Mouse (Mus musculus): ENCODE measurements around the gene Rd3.
A peak's percentile ranks its signal among the peaks of the same experiment; 100 is the strongest.

The Rd3 gene

GRCm38 (mm10) chr1:191977187-191977586, at the start of gene Rd3:
Gene Rd3 (plus strand): TSS chr1:191977370.
- no peak for DNase-seq (ENCODE audit: low spot score)

- no peak for DNase-seq (ENCODE audit: low spot score)
Measured at GRCm38 (mm10) chr1:191928345-191928744, 48.8 kb upstream of the Rd3 start.

GRCm38 (mm10) chr1:191929065-191929464, 48.1 kb upstream of the Rd3 start:
- DNase-seq (ENCODE audit: low spot score): no peak

- no peak for DNase-seq (ENCODE audit: low spot score)
Measured at GRCm38 (mm10) chr1:191929897-191930524, 47.2 kb upstream of the Rd3 start.

DNA sequence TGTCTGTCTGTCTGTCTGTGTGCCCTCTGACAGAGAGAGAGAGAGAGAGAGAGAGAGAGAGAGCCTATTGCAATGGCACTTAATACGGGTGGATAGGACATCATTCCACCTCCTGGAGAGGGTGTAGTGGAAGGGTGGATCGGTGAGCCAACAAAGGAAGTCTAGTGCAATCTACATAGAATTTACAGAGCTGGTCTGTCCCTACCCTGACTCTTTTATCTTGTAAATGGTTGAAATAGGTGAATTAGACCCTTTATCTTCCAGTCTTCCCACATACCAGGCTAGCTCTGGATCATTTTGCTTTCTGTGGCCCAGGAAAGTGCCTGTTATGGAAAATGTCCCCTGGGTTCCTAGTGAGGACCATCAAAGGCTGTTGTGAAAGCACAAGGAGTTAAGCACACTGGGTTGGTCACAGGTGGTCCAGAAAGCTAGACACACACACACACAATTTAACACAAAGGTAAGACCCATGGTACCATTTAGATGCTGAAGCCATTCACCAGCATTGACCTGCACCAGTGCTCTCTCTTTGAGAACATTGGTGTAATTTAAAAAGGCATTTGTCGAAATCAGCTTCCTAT, 46.6 kb upstream of the Rd3 start:
- no peak for DNase-seq (ENCODE audit: low spot score)

- no peak for DNase-seq (ENCODE audit: low spot score)
Measured at GRCm38 (mm10) chr1:191932286-191932985, 44.7 kb upstream of the Rd3 start.

DNA sequence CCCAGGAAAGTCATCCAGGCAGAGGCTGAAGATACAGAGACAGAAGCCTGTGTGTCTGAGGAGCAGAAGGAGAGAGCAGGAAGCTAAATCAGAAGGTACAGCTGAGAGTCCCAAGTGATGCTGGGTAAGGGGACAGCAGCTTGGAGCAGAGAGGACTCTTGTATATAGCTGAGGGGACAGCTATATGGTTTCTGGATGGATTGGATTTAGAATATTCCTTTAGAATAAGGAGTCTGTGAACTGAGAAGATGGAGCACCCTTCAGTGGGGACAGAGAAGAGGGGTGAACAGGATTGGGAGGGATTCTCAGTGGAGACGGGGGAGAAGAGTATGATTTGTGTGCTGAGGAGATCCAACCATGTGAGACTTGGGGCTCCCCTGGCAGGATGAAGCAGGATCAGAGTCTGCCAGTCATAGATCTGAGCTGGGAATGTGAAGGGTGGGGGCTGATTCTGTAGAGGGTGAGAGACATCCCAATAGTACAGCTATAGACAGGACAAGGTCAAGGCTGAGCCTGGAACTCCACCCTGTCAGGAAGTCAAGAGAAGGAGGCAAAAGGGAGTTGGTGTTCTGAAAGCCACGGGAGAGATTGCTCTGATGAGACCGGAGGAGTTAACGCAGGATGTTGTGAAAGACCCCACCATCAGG, 44.1 kb upstream of the Rd3 start:
- DNase-seq (ENCODE audit: low spot score): no peak

- DNase-seq (ENCODE audit: low spot score): no peak
Measured at GRCm38 (mm10) chr1:191943638-191944037, 33.5 kb upstream of the Rd3 start.

DNA sequence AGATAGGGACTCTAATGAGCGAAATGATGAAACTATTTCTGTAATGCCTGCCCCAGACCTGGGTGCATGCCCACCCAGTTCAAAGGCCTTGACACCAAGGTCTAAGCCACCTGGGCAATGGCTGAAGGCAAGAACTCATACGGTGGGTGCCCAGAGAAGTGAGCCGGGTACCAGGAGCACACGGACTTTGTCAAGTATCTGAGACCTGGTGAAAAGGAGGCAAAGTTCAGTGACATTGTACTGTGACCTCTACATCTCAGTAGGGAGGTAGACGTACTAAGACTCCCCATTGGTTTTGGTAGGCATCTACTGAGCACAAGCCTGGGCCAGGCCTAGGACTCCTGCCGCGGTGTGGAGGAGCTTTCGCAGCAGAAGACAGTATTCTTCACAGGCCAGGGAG, 31.8 kb upstream of the Rd3 start:
- no peak for DNase-seq (ENCODE audit: low spot score)

DNA sequence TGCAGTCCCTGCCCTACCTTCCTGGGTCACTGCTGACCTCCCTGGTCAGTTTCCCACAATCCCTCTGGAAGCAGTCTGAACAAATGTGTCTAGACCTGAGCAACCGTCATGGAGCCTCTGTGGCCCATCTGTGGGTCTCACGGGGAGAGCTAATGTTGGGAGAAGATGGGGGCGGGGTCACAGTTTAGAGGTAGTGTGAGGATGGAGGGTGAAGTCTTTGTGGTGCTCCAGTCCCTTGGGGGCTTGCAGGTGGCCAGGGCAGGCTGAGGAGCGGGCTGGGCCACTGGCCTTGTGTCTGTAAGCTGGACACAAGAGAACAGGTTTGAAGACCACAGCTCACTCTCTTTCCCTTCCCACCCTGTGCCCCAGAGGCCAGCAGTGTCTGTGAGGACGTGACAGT, 31.4 kb upstream of the Rd3 start:
- no peak for DNase-seq (ENCODE audit: low spot score)

DNA sequence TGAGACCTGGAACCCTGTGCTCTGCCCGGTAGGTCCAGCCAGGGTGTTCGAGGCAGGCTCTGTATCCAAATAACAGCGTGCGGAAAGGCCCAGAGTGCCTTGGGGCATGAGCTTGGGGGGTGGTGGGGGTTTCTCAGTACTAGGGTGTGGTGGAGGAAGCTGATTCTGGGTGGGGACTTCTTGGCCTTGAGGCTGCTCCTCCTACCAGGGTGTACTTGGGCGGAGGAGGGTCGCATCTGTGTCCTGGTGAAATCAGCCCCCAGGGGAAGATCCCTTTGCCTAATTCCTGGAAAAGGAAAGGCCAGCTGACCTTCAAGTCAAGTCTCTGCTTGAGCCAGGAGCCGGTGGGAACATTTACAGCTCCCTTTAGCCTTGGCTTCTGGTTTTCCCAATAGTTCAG, 30.9 kb upstream of the Rd3 start:
- DNase-seq (ENCODE audit: low spot score): no peak

- no peak for DNase-seq (ENCODE audit: low spot score)
Measured at GRCm38 (mm10) chr1:191946835-191947234, 30.3 kb upstream of the Rd3 start.

DNA sequence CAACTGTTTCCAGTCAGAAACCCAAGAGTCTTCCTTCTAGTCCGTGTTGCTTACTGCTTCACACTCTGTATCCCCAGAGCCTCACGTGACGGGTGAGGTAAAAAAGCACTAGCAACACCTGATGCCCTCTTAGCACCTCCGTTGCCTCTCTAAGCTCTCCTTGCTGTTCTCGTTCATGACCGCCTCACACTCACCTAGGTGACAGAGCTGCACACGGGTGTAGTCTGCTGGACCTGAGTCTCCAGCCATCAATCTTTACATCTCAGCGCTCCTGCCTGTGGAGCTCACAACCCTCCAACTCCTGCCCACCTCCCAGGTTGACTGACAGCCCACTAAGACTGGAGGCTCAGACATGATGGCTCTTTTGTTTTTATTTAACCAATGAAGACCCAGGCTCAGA, 29.4 kb upstream of the Rd3 start:
- DNase-seq (ENCODE audit: low spot score): no peak

GRCm38 (mm10) chr1:191948600-191948999, 28.6 kb upstream of the Rd3 start:
- no peak for DNase-seq (ENCODE audit: low spot score)

GRCm38 (mm10) chr1:191950611-191951010, 26.6 kb upstream of the Rd3 start:
- DNase-seq (ENCODE audit: low spot score): no peak

DNA sequence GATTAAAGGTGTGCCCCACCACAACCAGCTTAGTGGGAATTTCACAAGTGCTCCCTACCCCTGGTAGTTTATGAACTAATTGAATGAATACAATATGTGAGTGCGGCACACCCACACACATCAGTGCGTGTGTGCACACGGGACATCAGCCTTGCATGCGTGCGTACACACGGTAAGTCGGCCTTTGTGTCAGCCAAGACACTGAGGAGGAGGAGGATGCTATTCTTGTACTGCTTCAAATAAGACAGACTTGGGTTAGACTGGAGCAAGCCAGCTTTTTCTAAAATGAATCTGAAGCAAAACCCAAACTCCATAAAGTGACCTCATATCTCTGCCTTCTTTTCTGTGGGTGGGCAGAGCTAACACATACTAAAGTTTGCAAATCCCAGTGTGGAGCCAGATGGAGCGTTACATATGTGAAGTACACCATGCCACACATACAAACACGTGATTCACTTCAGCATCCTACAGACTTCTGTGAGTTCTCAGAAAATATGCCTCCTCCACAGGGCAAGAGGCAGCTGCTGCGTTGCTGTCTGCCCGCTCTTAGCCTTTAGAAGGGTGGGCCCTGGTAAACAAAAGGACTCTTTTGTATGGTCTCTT, 24.3 kb upstream of the Rd3 start:
- DNase-seq (ENCODE audit: low spot score): no peak

GRCm38 (mm10) chr1:191955101-191955500, 22.1 kb upstream of the Rd3 start:
- peak; percentile 80 for DNase-seq (ENCODE audit: low spot score)

DNA sequence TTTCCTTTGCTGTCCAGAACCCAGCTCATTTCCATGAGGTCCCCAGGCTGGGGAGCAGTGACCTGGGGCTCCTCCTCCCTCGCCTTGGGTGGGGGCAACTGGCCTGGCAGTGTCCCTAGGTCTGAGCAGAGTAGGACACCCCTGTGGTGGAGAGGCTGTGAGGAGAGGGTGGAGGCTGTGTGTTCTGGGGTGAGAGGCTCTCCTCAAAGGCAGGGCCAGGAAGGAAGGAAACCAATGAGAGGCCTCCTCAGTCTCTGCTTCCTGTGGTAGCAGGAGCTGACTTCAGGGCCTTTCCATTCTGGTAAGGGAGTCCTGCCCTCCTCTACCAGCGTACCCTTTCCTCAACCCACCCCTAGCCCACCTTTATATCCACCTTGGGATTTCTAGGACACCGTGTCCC, 20.9 kb upstream of the Rd3 start:
- peak; percentile 73 for DNase-seq (ENCODE audit: low spot score)

- DNase-seq (ENCODE audit: low spot score): no peak
Measured at GRCm38 (mm10) chr1:191956871-191957270, 20.3 kb upstream of the Rd3 start.

- DNase-seq (ENCODE audit: low spot score): no peak
Measured at GRCm38 (mm10) chr1:191957321-191957720, 19.8 kb upstream of the Rd3 start.

- DNase-seq (ENCODE audit: low spot score): no peak
Measured at GRCm38 (mm10) chr1:191960946-191961345, 16.2 kb upstream of the Rd3 start.

- no peak for DNase-seq (ENCODE audit: low spot score)
Measured at GRCm38 (mm10) chr1:191963413-191963812, 13.8 kb upstream of the Rd3 start.
